Mouse (Mus musculus): Measurements from ENCODE around the gene Mkrn1. TPM values are rescaled to one million over a fixed set of nuclear protein-coding genes. Genes with fewer than 3 reads are reported as not detected.
"Not testable (repeated sequence)": the region's sequence is repeated elsewhere in the genome, so short reads cannot be mapped to it uniquely, and the experiment has no call there.

The Mkrn1 gene
- polyA plus RNA-seq, 1 experiment from 2014 or later, result 35.5 TPM

GRCm38 (mm10) chr6:39389988-39390387, 30.3 kb downstream of the Mkrn1 start:
- Histone ChIP-seq H3K4me1 (no peaks in the 10 kb centered on the region), H3K4me3 (no peak overlapping the region), H3K9me3 (replicated peaks) (no peaks in the 10 kb centered on the region), H3K27ac (no peak overlapping the region), H3K36me3 (no peaks in the 10 kb centered on the region), H3K27me3 (ENCODE audit: low read depth, poor library complexity, severe bottlenecking) (no peaks in the 10 kb centered on the region)
- 96% methylated on average over 2 of the region's 2 CpGs for WGBS
- DNase-seq (ENCODE audit: low spot score), result no peak

- no peaks in the 10 kb centered on the region for H3K36me3 ChIP-seq
- H3K9me3 ChIP-seq (replicated peaks), result no peaks in the 10 kb centered on the region
- H3K4me3 ChIP-seq, result peak within 1 kb of the TSS; percentile 45
- H3K4me1 ChIP-seq, result peaks cover 14% of the 10 kb centered on the region
- H3K27me3 ChIP-seq (ENCODE audit: low read depth, poor library complexity, severe bottlenecking), result peaks cover 31% of the 10 kb centered on the region
- WGBS, result 7% methylated on average over 20 of the region's 20 CpGs
- DNase-seq (ENCODE audit: low spot score), result peak; percentile 39
- peak within 1 kb of the TSS; percentile 61; the same call in 1 of the 2 replicates for H3K27ac ChIP-seq
These were observed 39.0 kb downstream of the Mkrn1 start, which contains the start of gene Rab19 for GRCm38 (mm10) chr6:39381125-39381880. Gene Rab19 (plus strand): TSS chr6:39381175.

DNA sequence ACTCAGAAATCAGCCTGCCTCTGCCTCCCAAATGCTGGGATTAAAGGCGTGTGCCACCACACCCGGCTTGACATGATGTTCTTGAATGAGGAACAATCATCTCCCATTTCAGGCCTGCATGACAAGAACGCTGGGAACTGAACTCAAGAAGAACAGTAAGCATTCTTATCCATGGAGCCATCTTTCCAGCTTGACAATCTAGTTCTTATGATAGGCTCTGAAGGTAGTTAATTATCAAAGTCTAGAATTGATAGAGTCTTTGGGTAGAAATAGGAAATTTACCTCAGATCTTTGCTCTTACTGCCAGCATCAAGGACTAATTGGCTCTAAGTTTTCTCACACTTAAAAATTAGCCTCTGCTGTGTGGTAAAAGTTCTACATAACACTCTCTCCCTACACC, 40.0 kb downstream of the Mkrn1 start:
- WGBS, result 85% methylated on average over 3 of the region's 3 CpGs
- no peak for DNase-seq (ENCODE audit: low spot score)
- H3K36me3 ChIP-seq, result no peaks in the 10 kb centered on the region

GRCm38 (mm10) chr6:39379749-39380148, 40.5 kb downstream of the Mkrn1 start:
- no peak for DNase-seq (ENCODE audit: low spot score)
- no peak overlapping the region for H3K4me3 ChIP-seq
- WGBS, result 82% methylated on average over 8 of the region's 8 CpGs
- peaks cover 20% of the 10 kb centered on the region for H3K4me1 ChIP-seq
- H3K9me3 ChIP-seq (replicated peaks), result no peaks in the 10 kb centered on the region
- no peak overlapping the region for H3K27ac ChIP-seq
- peaks cover 31% of the 10 kb centered on the region for H3K27me3 ChIP-seq (ENCODE audit: low read depth, poor library complexity, severe bottlenecking)
- peaks cover 2% of the 10 kb centered on the region; the same call in 1 of the 2 replicates for H3K36me3 ChIP-seq

More for the DNA sequence above, 40.0 kb downstream of the Mkrn1 start:
- H3K4me3 ChIP-seq, result no peak overlapping the region
- peaks cover 31% of the 10 kb centered on the region for H3K27me3 ChIP-seq (ENCODE audit: low read depth, poor library complexity, severe bottlenecking)
- H3K9me3 ChIP-seq (replicated peaks), result no peaks in the 10 kb centered on the region
- peaks cover 20% of the 10 kb centered on the region for H3K4me1 ChIP-seq
- no peak overlapping the region for H3K27ac ChIP-seq

GRCm38 (mm10) chr6:39379224-39379623, 41.0 kb downstream of the Mkrn1 start:
- DNase-seq (ENCODE audit: low spot score), result no peak
- Histone ChIP-seq H3K4me3 (no peak overlapping the region), H3K4me1 (peaks cover 20% of the 10 kb centered on the region), H3K9me3 (replicated peaks) (no peaks in the 10 kb centered on the region), H3K27ac (no peak overlapping the region), H3K36me3 (peaks cover 7% of the 10 kb centered on the region), H3K27me3 (ENCODE audit: low read depth, poor library complexity, severe bottlenecking) (peaks cover 31% of the 10 kb centered on the region)
- WGBS, result 70% methylated on average over 4 of the region's 4 CpGs

GRCm38 (mm10) chr6:39378161-39378835, 42.0 kb downstream of the Mkrn1 start:
- not testable (repeated sequence) for H3K27ac ChIP-seq; H3K9me3 ChIP-seq (replicated peaks); DNase-seq (ENCODE audit: low spot score); H3K4me3 ChIP-seq
- Histone ChIP-seq H3K36me3 (peaks cover 15% of the 10 kb centered on the region), H3K4me1 (peaks cover 27% of the 10 kb centered on the region), H3K27me3 (ENCODE audit: low read depth, poor library complexity, severe bottlenecking) (peaks cover 31% of the 10 kb centered on the region)
- 84% methylated on average over 13 of the region's 13 CpGs for WGBS

DNA sequence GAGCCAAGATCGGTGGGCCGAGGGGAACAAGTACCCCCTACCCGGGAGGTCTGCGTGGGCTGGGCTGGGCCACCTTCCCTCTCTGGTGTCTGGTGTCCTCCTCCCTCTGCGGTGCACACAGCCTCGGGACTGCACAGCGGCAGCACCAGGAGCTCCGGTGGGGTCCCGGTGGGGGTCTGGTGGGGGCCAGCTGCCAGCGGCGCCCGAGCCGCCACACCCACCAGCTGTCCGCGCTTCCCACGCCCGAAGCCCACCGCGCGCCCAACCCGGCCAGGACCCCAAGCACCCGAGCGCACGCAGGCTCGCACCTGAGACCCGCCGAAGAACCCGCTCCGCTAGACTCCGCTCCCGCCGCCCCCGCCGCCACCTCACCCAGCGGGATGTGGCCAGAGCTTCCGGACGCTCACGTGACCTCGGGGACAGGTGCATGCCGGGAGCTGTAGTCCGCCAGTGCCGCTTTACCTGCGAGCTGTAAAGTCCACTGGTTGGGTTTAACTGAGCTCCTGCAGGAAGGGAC, 42.9 kb downstream of the Mkrn1 start, which contains the start of gene Slc37a3:
Gene Slc37a3 (minus strand): TSS at position 365 of the 517 bp plus-strand sequence.
- Histone ChIP-seq H3K36me3 (peaks cover 15% of the 10 kb centered on the region), H3K4me1 (peaks cover 35% of the 10 kb centered on the region), H3K27me3 (ENCODE audit: low read depth, poor library complexity, severe bottlenecking) (peaks cover 31% of the 10 kb centered on the region), H3K9me3 (replicated peaks) (no peaks in the 10 kb centered on the region), H3K27ac (peak within 1 kb of the TSS; percentile 93), H3K4me3 (peak within 1 kb of the TSS; percentile 91)
- peak; percentile 95 for DNase-seq (ENCODE audit: low spot score)
- under 1% methylated on average over 43 of the region's 43 CpGs for WGBS

- Histone ChIP-seq H3K9me3 (replicated peaks) (no peaks in the 10 kb centered on the region), H3K4me1 (peaks cover 35% of the 10 kb centered on the region), H3K27me3 (ENCODE audit: low read depth, poor library complexity, severe bottlenecking) (peaks cover 27% of the 10 kb centered on the region), H3K36me3 (peaks cover 15% of the 10 kb centered on the region), H3K27ac (peak overlapping the region; percentile 93), H3K4me3 (peak overlapping the region; percentile 91)
- 26% methylated on average over 9 of the region's 9 CpGs for WGBS
- no peak for DNase-seq (ENCODE audit: low spot score)
These were observed 43.5 kb downstream of the Mkrn1 start for GRCm38 (mm10) chr6:39376775-39377174.

DNA sequence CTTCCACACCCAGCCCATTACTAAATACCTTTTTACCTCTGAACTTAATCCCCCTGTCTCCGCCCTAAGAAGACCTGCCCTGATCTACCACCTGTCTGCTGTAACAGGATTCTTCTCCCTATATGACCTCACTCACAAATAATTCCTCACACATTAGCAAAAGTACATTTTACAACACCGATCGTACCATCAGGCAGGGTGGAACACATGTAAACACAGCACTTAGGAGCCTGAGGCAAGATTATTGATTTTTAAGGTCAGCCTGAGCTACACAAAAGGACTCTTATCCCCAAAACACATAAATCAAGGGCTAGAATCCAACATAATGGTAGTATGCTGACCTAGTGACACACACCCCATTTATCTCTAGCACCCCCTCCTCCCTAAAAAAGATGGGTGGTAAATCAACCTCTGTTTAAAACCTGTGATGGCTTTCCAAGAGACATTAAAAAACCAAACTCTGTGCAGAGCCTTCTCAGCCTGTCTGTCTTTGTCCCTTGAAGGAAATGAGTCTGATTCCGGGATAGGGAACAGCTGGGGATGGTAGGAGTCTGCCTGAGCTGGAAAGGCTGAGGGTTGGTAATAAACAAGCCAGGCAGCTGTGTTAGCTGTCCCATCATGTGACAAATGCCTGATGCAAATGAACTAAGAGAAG, 46.8 kb downstream of the Mkrn1 start:
- Histone ChIP-seq H3K27me3 (ENCODE audit: low read depth, poor library complexity, severe bottlenecking) (no peaks in the 10 kb centered on the region), H3K4me3 (no peak overlapping the region), H3K9me3 (replicated peaks) (no peaks in the 10 kb centered on the region), H3K27ac (no peak overlapping the region), H3K36me3 (peaks cover 18% of the 10 kb centered on the region), H3K4me1 (peaks cover 27% of the 10 kb centered on the region)
- DNase-seq (ENCODE audit: low spot score), result no peak
- 74% methylated on average over 4 of the region's 4 CpGs for WGBS

GRCm38 (mm10) chr6:39372727-39373126, 47.5 kb downstream of the Mkrn1 start:
- Histone ChIP-seq H3K4me1 (peaks cover 27% of the 10 kb centered on the region), H3K9me3 (replicated peaks) (no peaks in the 10 kb centered on the region), H3K4me3 (no peak overlapping the region), H3K27ac (no peak overlapping the region), H3K27me3 (ENCODE audit: low read depth, poor library complexity, severe bottlenecking) (no peaks in the 10 kb centered on the region), H3K36me3 (peaks cover 20% of the 10 kb centered on the region)
- whole genome bisulfite sequencing, result 56% methylated on average over 7 of the region's 7 CpGs
- no peak for DNase-seq (ENCODE audit: low spot score)

DNA sequence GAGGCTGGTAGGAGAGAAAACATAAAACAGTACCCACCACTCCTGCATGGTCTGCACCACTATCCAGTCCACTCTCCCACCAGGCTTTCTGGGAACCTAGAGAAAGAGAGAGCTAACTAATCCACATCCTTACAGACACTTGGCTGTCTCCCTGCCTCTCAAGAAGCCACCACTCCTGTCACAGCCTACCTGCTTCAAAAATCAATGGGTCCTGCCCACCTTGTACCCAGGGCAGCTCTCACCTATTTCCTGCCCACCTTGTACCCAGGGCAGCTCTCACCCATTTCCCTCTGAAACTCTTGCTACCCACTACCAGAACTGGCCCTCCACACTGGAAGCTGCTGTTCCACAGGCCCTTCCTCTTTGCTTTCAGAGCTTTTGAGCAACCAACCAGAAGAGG, 48.2 kb downstream of the Mkrn1 start:
- Histone ChIP-seq H3K9me3 (replicated peaks) (no peaks in the 10 kb centered on the region), H3K27ac (no peak overlapping the region), H3K4me1 (peaks cover 27% of the 10 kb centered on the region), H3K36me3 (peaks cover 25% of the 10 kb centered on the region), H3K27me3 (ENCODE audit: low read depth, poor library complexity, severe bottlenecking) (no peaks in the 10 kb centered on the region), H3K4me3 (no peak overlapping the region)
- DNase-seq (ENCODE audit: low spot score), result no peak

DNA sequence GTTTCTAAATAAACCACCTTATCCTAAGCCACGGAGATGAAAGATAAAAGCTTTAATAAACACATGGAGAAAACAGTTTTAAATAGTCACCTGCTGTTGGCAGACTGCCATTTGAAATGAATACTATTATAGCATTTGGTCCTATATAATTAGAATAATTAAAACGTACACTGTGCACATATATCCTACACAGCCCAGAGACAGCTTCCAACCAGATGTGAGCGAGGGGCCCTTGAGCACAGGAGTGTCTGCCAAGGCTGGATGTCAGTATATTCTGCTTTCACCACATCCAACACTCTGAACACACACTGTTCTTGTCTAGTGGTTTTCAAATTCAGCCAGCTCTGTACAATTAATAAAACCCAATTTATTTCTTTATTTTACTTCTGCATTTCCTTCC, 50.6 kb downstream of the Mkrn1 start:
- Histone ChIP-seq H3K4me3 (no peak overlapping the region), H3K27ac (no peak overlapping the region), H3K27me3 (ENCODE audit: low read depth, poor library complexity, severe bottlenecking) (no peaks in the 10 kb centered on the region), H3K9me3 (replicated peaks) (no peaks in the 10 kb centered on the region), H3K4me1 (peaks cover 15% of the 10 kb centered on the region), H3K36me3 (peaks cover 40% of the 10 kb centered on the region)
- DNase-seq (ENCODE audit: low spot score), result no peak
- WGBS, result 90% methylated on average over 3 of the region's 3 CpGs

All from limb, embryonic 10.5 days (tissue).